Mouse (Mus musculus) lung, adult 2 months (tissue): ENCODE measurements around the gene Nfic.

Experiments used
- CTCF ChIP-seq: fragments of 200-500 bp; IDR thresholded peaks from 2 replicates; pipeline ENCODE4 v1.5.1; 2011; ENCODE audit warnings: mild to moderate bottlenecking, low read length, control low read depth; ENCODE audit not compliant: insufficient read depth
- POLR2A ChIP-seq: fragments of 200-500 bp; IDR thresholded peaks from 2 replicates; pipeline ENCODE4 v1.6.1; 2011; ENCODE audit warnings: low read depth, mild to moderate bottlenecking, control low read depth, low read length, borderline replicate concordance; ENCODE audit errors: extremely low read depth

GRCm38 (mm10) chr10:81395127-81395526, 60.3 kb downstream of the Nfic start:
- TF ChIP-seq CTCF (peak; percentile 97), POLR2A (no peak)
